Mouse (Mus musculus): Measurements from ENCODE around the gene Ergic1. TPM values are rescaled to one million over a fixed set of nuclear protein-coding genes. Genes with fewer than 3 reads are reported as not detected.

Ergic1 gene
- polyA plus RNA-seq, 1 experiment from 2014 or later: 135 TPM

- no peak overlapping the region for H3K4me3 ChIP-seq (ENCODE audit: low read depth, low read length)
- DNase-seq (ENCODE audit: low spot score) (no peak), ATAC-seq (replicated peaks; ENCODE audit: low FRiP score, low TSS enrichment, low read depth) (no peak)
- H3K9ac ChIP-seq (ENCODE audit: low read length): no peak overlapping the region
- H3K9me3 ChIP-seq (ENCODE audit: control insufficient read depth, low read length): no peaks in the 10 kb centered on the region
- H3K4me1 ChIP-seq (replicated peaks; ENCODE audit: control insufficient read depth, insufficient read depth, low read length): peaks cover 9% of the 10 kb centered on the region; the same call in 1 of the 2 replicates
- no peak overlapping the region for H3K4me2 ChIP-seq (ENCODE audit: low read length)
- H3K36me3 ChIP-seq (ENCODE audit: control insufficient read depth, insufficient read depth, low read length): peaks cover 11% of the 10 kb centered on the region
- WGBS: 62% methylated on average over 12 of the region's 12 CpGs
- no peaks in the 10 kb centered on the region for H3K27me3 ChIP-seq (replicated peaks; ENCODE audit: control insufficient read depth, insufficient read depth, low read length)
- H3K27ac ChIP-seq (ENCODE audit: low read depth): no peak overlapping the region
Measured at GRCm38 (mm10) chr17:26602371-26602885, 41.1 kb downstream of the Ergic1 start.

- Histone ChIP-seq H3K4me2 (ENCODE audit: low read length) (no peak overlapping the region), H3K9ac (ENCODE audit: low read length) (no peak overlapping the region), H3K4me3 (ENCODE audit: low read depth, low read length) (no peak overlapping the region), H3K9me3 (ENCODE audit: control insufficient read depth, low read length) (no peaks in the 10 kb centered on the region), H3K4me1 (replicated peaks; ENCODE audit: control insufficient read depth, insufficient read depth, low read length) (peaks cover 9% of the 10 kb centered on the region; the same call in 1 of the 2 replicates), H3K36me3 (ENCODE audit: control insufficient read depth, insufficient read depth, low read length) (peaks cover 16% of the 10 kb centered on the region), H3K27ac (ENCODE audit: low read depth) (no peak overlapping the region), H3K27me3 (replicated peaks; ENCODE audit: control insufficient read depth, insufficient read depth, low read length) (no peaks in the 10 kb centered on the region)
- ATAC-seq (replicated peaks; ENCODE audit: low FRiP score, low TSS enrichment, low read depth) (no peak), DNase-seq (ENCODE audit: low spot score) (no peak)
- WGBS: 87% methylated on average over 8 of the region's 8 CpGs
Measured at GRCm38 (mm10) chr17:26603311-26603710, 42.0 kb downstream of the Ergic1 start.

GRCm38 (mm10) chr17:26605636-26606035 is 44.3 kb downstream of the Ergic1 start:
- H3K27ac ChIP-seq (ENCODE audit: low read depth): no peak overlapping the region
- H3K9ac ChIP-seq (ENCODE audit: low read length): no peak overlapping the region
- H3K4me1 ChIP-seq (replicated peaks; ENCODE audit: control insufficient read depth, insufficient read depth, low read length): peaks cover 9% of the 10 kb centered on the region; the same call in 1 of the 2 replicates
- WGBS: 91% methylated on average over 4 of the region's 4 CpGs
- DNase-seq (ENCODE audit: low spot score) (no peak), ATAC-seq (replicated peaks; ENCODE audit: low FRiP score, low TSS enrichment, low read depth) (no peak)
- no peaks in the 10 kb centered on the region for H3K9me3 ChIP-seq (ENCODE audit: control insufficient read depth, low read length)
- H3K4me3 ChIP-seq (ENCODE audit: low read depth, low read length): no peak overlapping the region
- H3K36me3 ChIP-seq (ENCODE audit: control insufficient read depth, insufficient read depth, low read length): peaks cover 39% of the 10 kb centered on the region
- H3K4me2 ChIP-seq (ENCODE audit: low read length): no peak overlapping the region
- no peaks in the 10 kb centered on the region for H3K27me3 ChIP-seq (replicated peaks; ENCODE audit: control insufficient read depth, insufficient read depth, low read length)

- 80% methylated on average over 2 of the region's 2 CpGs for WGBS
- ATAC-seq (replicated peaks; ENCODE audit: low FRiP score, low TSS enrichment, low read depth): no peak
- Histone ChIP-seq H3K4me1 (replicated peaks; ENCODE audit: control insufficient read depth, insufficient read depth, low read length) (peaks cover 3% of the 10 kb centered on the region; the same call in 1 of the 2 replicates), H3K4me3 (ENCODE audit: low read depth, low read length) (no peak overlapping the region), H3K27ac (ENCODE audit: low read depth) (no peak overlapping the region), H3K9ac (ENCODE audit: low read length) (no peak overlapping the region), H3K27me3 (replicated peaks; ENCODE audit: control insufficient read depth, insufficient read depth, low read length) (no peaks in the 10 kb centered on the region), H3K9me3 (ENCODE audit: control insufficient read depth, low read length) (no peaks in the 10 kb centered on the region), H3K36me3 (ENCODE audit: control insufficient read depth, insufficient read depth, low read length) (peaks cover 46% of the 10 kb centered on the region), H3K4me2 (ENCODE audit: low read length) (no peak overlapping the region)
- no peak for DNase-seq (ENCODE audit: low spot score)
Measured at GRCm38 (mm10) chr17:26606516-26606915, 45.2 kb downstream of the Ergic1 start.

GRCm38 (mm10) chr17:26608348-26608747 is 47.1 kb downstream of the Ergic1 start:
- no peak overlapping the region for H3K4me2 ChIP-seq (ENCODE audit: low read length)
- H3K9me3 ChIP-seq (ENCODE audit: control insufficient read depth, low read length): no peaks in the 10 kb centered on the region
- peaks cover 52% of the 10 kb centered on the region for H3K36me3 ChIP-seq (ENCODE audit: control insufficient read depth, insufficient read depth, low read length)
- no peak for DNase-seq (ENCODE audit: low spot score)
- ATAC-seq (replicated peaks; ENCODE audit: low FRiP score, low TSS enrichment, low read depth): no peak
- H3K4me1 ChIP-seq (replicated peaks; ENCODE audit: control insufficient read depth, insufficient read depth, low read length): no peaks in the 10 kb centered on the region
- no peak overlapping the region for H3K27ac ChIP-seq (ENCODE audit: low read depth)
- WGBS: 90% methylated on average over 3 of the region's 3 CpGs
- H3K4me3 ChIP-seq (ENCODE audit: low read depth, low read length): no peak overlapping the region
- no peaks in the 10 kb centered on the region for H3K27me3 ChIP-seq (replicated peaks; ENCODE audit: control insufficient read depth, insufficient read depth, low read length)
- H3K9ac ChIP-seq (ENCODE audit: low read length): no peak overlapping the region

GRCm38 (mm10) chr17:26608877-26609276 is 47.6 kb downstream of the Ergic1 start:
- WGBS: 93% methylated on average over 8 of the region's 8 CpGs
- ATAC-seq (replicated peaks; ENCODE audit: low FRiP score, low TSS enrichment, low read depth) (no peak), DNase-seq (ENCODE audit: low spot score) (no peak)
- no peak overlapping the region for H3K27ac ChIP-seq (ENCODE audit: low read depth)
- no peaks in the 10 kb centered on the region for H3K27me3 ChIP-seq (replicated peaks; ENCODE audit: control insufficient read depth, insufficient read depth, low read length)
- no peak overlapping the region for H3K4me3 ChIP-seq (ENCODE audit: low read depth, low read length)
- H3K4me2 ChIP-seq (ENCODE audit: low read length): no peak overlapping the region
- no peaks in the 10 kb centered on the region for H3K9me3 ChIP-seq (ENCODE audit: control insufficient read depth, low read length)
- peaks cover 52% of the 10 kb centered on the region for H3K36me3 ChIP-seq (ENCODE audit: control insufficient read depth, insufficient read depth, low read length)
- no peak overlapping the region for H3K9ac ChIP-seq (ENCODE audit: low read length)
- no peaks in the 10 kb centered on the region for H3K4me1 ChIP-seq (replicated peaks; ENCODE audit: control insufficient read depth, insufficient read depth, low read length)

- Histone ChIP-seq H3K9ac (ENCODE audit: low read length) (no peak overlapping the region), H3K27me3 (replicated peaks; ENCODE audit: control insufficient read depth, insufficient read depth, low read length) (no peaks in the 10 kb centered on the region), H3K27ac (ENCODE audit: low read depth) (no peak overlapping the region), H3K4me3 (ENCODE audit: low read depth, low read length) (no peak overlapping the region), H3K36me3 (ENCODE audit: control insufficient read depth, insufficient read depth, low read length) (peaks cover 61% of the 10 kb centered on the region), H3K4me1 (replicated peaks; ENCODE audit: control insufficient read depth, insufficient read depth, low read length) (no peaks in the 10 kb centered on the region), H3K9me3 (ENCODE audit: control insufficient read depth, low read length) (no peaks in the 10 kb centered on the region), H3K4me2 (ENCODE audit: low read length) (no peak overlapping the region)
- DNase-seq (ENCODE audit: low spot score) (no peak), ATAC-seq (replicated peaks; ENCODE audit: low FRiP score, low TSS enrichment, low read depth) (no peak)
- 88% methylated on average over 8 of the region's 8 CpGs for WGBS
Measured at GRCm38 (mm10) chr17:26609820-26610219, 48.5 kb downstream of the Ergic1 start.

- Histone ChIP-seq H3K4me3 (ENCODE audit: low read depth, low read length) (no peak overlapping the region), H3K27ac (ENCODE audit: low read depth) (no peak overlapping the region; the same call in 1 of the 2 replicates), H3K9me3 (ENCODE audit: control insufficient read depth, low read length) (no peaks in the 10 kb centered on the region), H3K4me1 (replicated peaks; ENCODE audit: control insufficient read depth, insufficient read depth, low read length) (no peaks in the 10 kb centered on the region), H3K9ac (ENCODE audit: low read length) (no peak overlapping the region), H3K4me2 (ENCODE audit: low read length) (no peak overlapping the region), H3K27me3 (replicated peaks; ENCODE audit: control insufficient read depth, insufficient read depth, low read length) (no peaks in the 10 kb centered on the region), H3K36me3 (ENCODE audit: control insufficient read depth, insufficient read depth, low read length) (peaks cover 70% of the 10 kb centered on the region)
- 77% methylated on average over 7 of the region's 7 CpGs for WGBS
- no peak for DNase-seq (ENCODE audit: low spot score)
- no peak for ATAC-seq (replicated peaks; ENCODE audit: low FRiP score, low TSS enrichment, low read depth)
Measured at GRCm38 (mm10) chr17:26611328-26611727, 50.0 kb downstream of the Ergic1 start.

GRCm38 (mm10) chr17:26611918-26612317 is 50.6 kb downstream of the Ergic1 start:
- Histone ChIP-seq H3K9ac (ENCODE audit: low read length) (no peak overlapping the region), H3K4me1 (replicated peaks; ENCODE audit: control insufficient read depth, insufficient read depth, low read length) (no peaks in the 10 kb centered on the region), H3K36me3 (ENCODE audit: control insufficient read depth, insufficient read depth, low read length) (peaks cover 72% of the 10 kb centered on the region), H3K27ac (ENCODE audit: low read depth) (no peak overlapping the region; the same call in 1 of the 2 replicates), H3K27me3 (replicated peaks; ENCODE audit: control insufficient read depth, insufficient read depth, low read length) (no peaks in the 10 kb centered on the region), H3K4me3 (ENCODE audit: low read depth, low read length) (no peak overlapping the region), H3K9me3 (ENCODE audit: control insufficient read depth, low read length) (no peaks in the 10 kb centered on the region), H3K4me2 (ENCODE audit: low read length) (no peak overlapping the region)
- ATAC-seq (replicated peaks; ENCODE audit: low FRiP score, low TSS enrichment, low read depth) (no peak), DNase-seq (ENCODE audit: low spot score) (no peak)
- 90% methylated on average over 4 of the region's 4 CpGs for WGBS
